Mouse (Mus musculus) left cerebral cortex, adult 8-10 months (tissue): ENCODE data around the gene 4930402H24Rik. TPM values are rescaled to one million over a fixed set of nuclear protein-coding genes. Genes with fewer than 3 reads are reported as not detected.

Experiments
- DNase-seq, 2 experiments: peaks; one replicate each; pipeline ENCODE4 v3.0.0; 2022; ENCODE audit warnings: low spot score in 2 of 2
- total RNA-seq, 4 experiments: library from RNA; stranded (reverse); gene quantifications; 2 replicates each; pipeline ENCODE4 v1.2.4; 2022

The 4930402H24Rik gene
- total RNA-seq, 4 experiments from 2014 or later = 79.2 to 90.2 (median 83.6) TPM

GRCm38 (mm10) chr2:130813729-130814128, 92.5 kb downstream of the 4930402H24Rik start:
- no peak for DNase-seq

- DNase-seq = no peak
Observed at GRCm38 (mm10) chr2:130812487-130812886, 93.7 kb downstream of the 4930402H24Rik start.

- DNase-seq = no peak
Observed at GRCm38 (mm10) chr2:130805146-130805545, 101.1 kb downstream of the 4930402H24Rik start.

GRCm38 (mm10) chr2:130803706-130804105, 102.5 kb downstream of the 4930402H24Rik start:
- DNase-seq = peak in 1 of 2 experiments; percentile 34

GRCm38 (mm10) chr2:130795731-130796130, 110.5 kb downstream of the 4930402H24Rik start:
- no peak for DNase-seq

- DNase-seq = no peak
Observed at GRCm38 (mm10) chr2:130791722-130792121, 114.5 kb downstream of the 4930402H24Rik start.

GRCm38 (mm10) chr2:130789642-130790041, 116.6 kb downstream of the 4930402H24Rik start:
- DNase-seq = no peak

GRCm38 (mm10) chr2:130789039-130789438, 117.2 kb downstream of the 4930402H24Rik start:
- DNase-seq = peak in 1 of 2 experiments; percentile 64

- no peak for DNase-seq
Observed at GRCm38 (mm10) chr2:130784939-130785338, 121.3 kb downstream of the 4930402H24Rik start.

GRCm38 (mm10) chr2:130780615-130781303, 125.4 kb downstream of the 4930402H24Rik start:
- DNase-seq = no peak

- no peak for DNase-seq
Observed at GRCm38 (mm10) chr2:130779935-130780334, 126.3 kb downstream of the 4930402H24Rik start.

GRCm38 (mm10) chr2:130776610-130777009, 129.6 kb downstream of the 4930402H24Rik start:
- no peak for DNase-seq

GRCm38 (mm10) chr2:130767483-130767882, 138.7 kb downstream of the 4930402H24Rik start:
- no peak for DNase-seq

- no peak for DNase-seq
Observed at GRCm38 (mm10) chr2:130765396-130765795, 140.8 kb downstream of the 4930402H24Rik start.

GRCm38 (mm10) chr2:130760876-130761275, 145.3 kb downstream of the 4930402H24Rik start:
- DNase-seq = no peak

- DNase-seq = no peak
Observed at GRCm38 (mm10) chr2:130755061-130755607, 151.1 kb downstream of the 4930402H24Rik start.

GRCm38 (mm10) chr2:130754596-130754995, 151.6 kb downstream of the 4930402H24Rik start:
- no peak for DNase-seq

- no peak for DNase-seq
Observed at GRCm38 (mm10) chr2:130750449-130750848, 155.8 kb downstream of the 4930402H24Rik start.

- DNase-seq = no peak
Observed at GRCm38 (mm10) chr2:130749708-130750107, 156.5 kb downstream of the 4930402H24Rik start.

- DNase-seq = no peak
Observed at GRCm38 (mm10) chr2:130743576-130743975, 162.6 kb downstream of the 4930402H24Rik start.

- peak in 1 of 2 experiments; percentile 47 for DNase-seq
Observed at GRCm38 (mm10) chr2:130740096-130740495, 166.1 kb downstream of the 4930402H24Rik start.

- peak in 1 of 2 experiments; percentile 57 for DNase-seq
Observed at GRCm38 (mm10) chr2:130738019-130738418, 168.2 kb downstream of the 4930402H24Rik start.

GRCm38 (mm10) chr2:130735281-130735680, 170.9 kb downstream of the 4930402H24Rik start:
- DNase-seq = no peak
